Mouse (Mus musculus) frontal cortex, postnatal 10 days (tissue): ENCODE results near the gene H2-M5.
"Not testable (repeated sequence)": the region's sequence is repeated elsewhere in the genome, so short reads cannot be mapped to it uniquely, and the experiment has no call there.

ENCODE experiments used
- DNase-seq, 2 experiments: peaks; one replicate each; pipeline ENCODE4 v3.0.0; 2022; ENCODE audit warnings: low spot score in 2 of 2, mixed read lengths in 1 of 2

Gene H2-M5

GRCm38 (mm10) chr17:36989437-36989836 is at the start of gene H2-M5:
TSS of gene H2-M5 (minus strand) at chr17:36989537.
- no peak for DNase-seq

GRCm38 (mm10) chr17:37029162-37029561 is 39.8 kb upstream of the H2-M5 start:
- DNase-seq = no peak

GRCm38 (mm10) chr17:37028683-37029120 is 39.4 kb upstream of the H2-M5 start:
- peak; percentile 93 to 94 for DNase-seq

- DNase-seq = no peak
Measured at GRCm38 (mm10) chr17:37028212-37028611, 38.9 kb upstream of the H2-M5 start.

GRCm38 (mm10) chr17:37027486-37027885 is 38.1 kb upstream of the H2-M5 start:
- no peak for DNase-seq

- DNase-seq = no peak
Measured at GRCm38 (mm10) chr17:37026425-37026824, 37.1 kb upstream of the H2-M5 start.

- DNase-seq = no peak
Measured at GRCm38 (mm10) chr17:37022628-37023576, 33.6 kb upstream of the H2-M5 start, which contains the start of gene Mog. TSS of gene Mog (minus strand) at chr17:37023398.

- DNase-seq = not testable (repeated sequence)
Measured at GRCm38 (mm10) chr17:37019242-37019641, 29.9 kb upstream of the H2-M5 start.

GRCm38 (mm10) chr17:37018328-37018727 is 29.0 kb upstream of the H2-M5 start:
- DNase-seq = no peak

GRCm38 (mm10) chr17:37016333-37016732 is 27.0 kb upstream of the H2-M5 start:
- no peak for DNase-seq

- no peak for DNase-seq
Measured at GRCm38 (mm10) chr17:37012141-37012540, 22.8 kb upstream of the H2-M5 start.

GRCm38 (mm10) chr17:37011719-37012118 is 22.4 kb upstream of the H2-M5 start:
- DNase-seq = no peak

- DNase-seq = no peak
Measured at GRCm38 (mm10) chr17:37009460-37010042, 20.2 kb upstream of the H2-M5 start.

GRCm38 (mm10) chr17:37008161-37008560 is 18.8 kb upstream of the H2-M5 start:
- no peak for DNase-seq

GRCm38 (mm10) chr17:37003366-37003765 is 14.0 kb upstream of the H2-M5 start:
- no peak for DNase-seq

GRCm38 (mm10) chr17:37002364-37003330 is 13.3 kb upstream of the H2-M5 start:
- DNase-seq = peak in 1 of 2 experiments; percentile 55

- no peak for DNase-seq
Measured at GRCm38 (mm10) chr17:37000863-37001262, 11.5 kb upstream of the H2-M5 start, which contains the start of gene Zfp57. TSS of gene Zfp57 (plus strand) at chr17:37001163.

- DNase-seq = no peak
Measured at GRCm38 (mm10) chr17:36998477-36998876, 9.1 kb upstream of the H2-M5 start.

GRCm38 (mm10) chr17:36997033-36997735 is 7.8 kb upstream of the H2-M5 start:
- DNase-seq = peak in 1 of 2 experiments; percentile 62

- no peak for DNase-seq
Measured at GRCm38 (mm10) chr17:36995448-36995847, 6.1 kb upstream of the H2-M5 start.

GRCm38 (mm10) chr17:36994528-36994927 is 5.2 kb upstream of the H2-M5 start:
- DNase-seq = no peak
